Mouse (Mus musculus) embryonic fibroblast, embryonic 13.5 days (primary cell): ENCODE data around the gene Plxdc1.

Experiments
- CTCF ChIP-seq: IDR thresholded peaks from 2 replicates; pipeline ENCODE4 v1.5.1; 2011; ENCODE audit warnings: mild to moderate bottlenecking, control low read depth, low read length, moderate library complexity, borderline replicate concordance; ENCODE audit not compliant: insufficient read depth
- POLR2A ChIP-seq: IDR thresholded peaks from 2 replicates; pipeline ENCODE4 v1.6.1; 2011; ENCODE audit warnings: low read depth, mild to moderate bottlenecking, control low read depth, low read length, moderate library complexity

- TF ChIP-seq CTCF (peak; percentile 78), POLR2A (no peak)
Measured at GRCm38 (mm10) chr11:98002627-98003026, 16.4 kb upstream of the Plxdc1 start.
